In the genomic region with DNA sequence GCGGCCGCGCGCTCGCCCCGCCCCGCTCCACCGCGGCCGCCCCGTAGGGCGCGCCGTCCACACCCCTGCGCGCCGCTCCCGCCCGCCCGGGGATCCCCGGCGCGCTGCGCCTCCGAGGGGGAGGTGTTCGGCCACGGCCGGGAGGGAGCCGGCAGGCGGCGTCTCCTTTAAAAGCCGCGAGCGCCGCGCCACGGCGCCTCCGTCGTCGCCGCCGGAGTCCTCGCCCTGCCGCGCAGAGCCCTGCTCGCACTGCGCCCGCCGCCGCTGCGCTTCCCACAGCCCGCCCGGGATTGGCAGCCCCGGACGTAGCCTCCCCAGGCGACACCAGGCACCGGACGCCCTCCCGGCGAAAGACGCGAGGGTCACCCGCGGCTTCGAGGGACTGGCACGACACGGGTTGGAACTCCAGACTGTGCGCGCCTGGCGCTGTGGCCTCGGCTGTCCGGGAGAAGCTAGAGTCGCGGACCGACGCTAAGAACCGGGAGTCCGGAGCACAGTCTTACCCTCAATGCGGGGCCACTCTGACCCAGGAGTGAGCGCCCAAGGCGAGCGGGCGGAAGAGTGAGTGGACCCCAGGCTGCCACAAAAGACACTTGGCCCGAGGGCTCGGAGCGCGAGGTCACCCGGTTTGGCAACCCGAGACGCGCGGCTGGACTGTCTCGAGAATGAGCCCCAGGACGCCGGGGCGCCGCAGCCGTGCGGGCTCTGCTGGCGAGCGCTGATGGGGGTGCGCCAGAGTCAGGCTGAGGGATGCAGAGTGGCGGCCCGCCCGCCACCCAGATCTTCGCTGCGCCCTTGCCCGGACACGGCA, we compare ENCODE assay signal across 8 mouse cellular contexts. TPM values are rescaled to one million over a fixed set of nuclear protein-coding genes. Genes with fewer than 3 reads are reported as not detected.
DNase-seq lines count a peak whose midpoint lies in the region; ATAC-seq and TF ChIP-seq lines count a peak whose summit lies in the region.

TSS of gene Bmp2 (plus strand) at position 129 of the 811 bp plus-strand sequence.

- DNase-seq in cerebellum, postnatal 36 days = peak; percentile 2 to 6
- no peak for DNase-seq in cerebellum, adult 11 months
- peak; percentile 57 for DNase-seq in liver, embryonic 11.5 days (ENCODE audit: low spot score)

- H3K27me3 ChIP-seq in heart, embryonic 12.5 days (replicated peaks) = peaks cover 26% of the 10 kb centered on the region; the same call in 1 of the 2 replicates
- peaks cover 64% of the 10 kb centered on the region for H3K27me3 ChIP-seq in kidney, embryonic 15.5 days
- H3K27me3 ChIP-seq in liver, embryonic 11.5 days (replicated peaks; ENCODE audit: control insufficient read depth, insufficient read depth, low read length) = peaks cover 58% of the 10 kb centered on the region
- peaks cover 29% of the 10 kb centered on the region for H3K27me3 ChIP-seq in midbrain, embryonic 16.5 days (ENCODE audit: control insufficient read depth, insufficient read depth, low read depth, low read length)
- peaks cover 6% of the 10 kb centered on the region; the same call in 1 of the 2 replicates for H3K27me3 ChIP-seq in testis, adult 2 months (ENCODE audit: control insufficient read depth, insufficient read depth, low read length)

- TF ChIP-seq POLR2A in embryonic fibroblast, embryonic 13.5 days (IDR thresholded peaks at IDR 0.05; ENCODE audit: low read depth, low read length) = no peak
- no peak for TF ChIP-seq POLR2A in testis, adult 2 months (IDR thresholded peaks at IDR 0.05; ENCODE audit: control insufficient read depth, low read depth, low read length)

- H3K36me3 ChIP-seq in heart, embryonic 12.5 days = no peaks in the 10 kb centered on the region
- no peaks in the 10 kb centered on the region for H3K36me3 ChIP-seq in kidney, embryonic 15.5 days
- H3K36me3 ChIP-seq in liver, embryonic 11.5 days (ENCODE audit: control insufficient read depth, insufficient read depth, low read length) = no peaks in the 10 kb centered on the region
- H3K36me3 ChIP-seq in midbrain, embryonic 16.5 days (ENCODE audit: control insufficient read depth, insufficient read depth, low read length) = no peaks in the 10 kb centered on the region
- no peaks in the 10 kb centered on the region for H3K36me3 ChIP-seq in testis, adult 2 months (ENCODE audit: control insufficient read depth, insufficient read depth, low read length)

- H3K9ac ChIP-seq in heart, embryonic 12.5 days = peak within 1 kb of the TSS; percentile 66
- H3K9ac ChIP-seq in kidney, embryonic 15.5 days = peak within 1 kb of the TSS; percentile 61
- peak within 1 kb of the TSS; percentile 39 for H3K9ac ChIP-seq in liver, embryonic 11.5 days (ENCODE audit: low read depth, low read length)
- peak within 1 kb of the TSS; percentile 73 for H3K9ac ChIP-seq in midbrain, embryonic 16.5 days (ENCODE audit: low read depth, low read length)

- peak within 1 kb of the TSS; percentile 47 for H3K4me3 ChIP-seq in embryonic fibroblast, embryonic 13.5 days (ENCODE audit: insufficient read depth, low read length)
- H3K4me3 ChIP-seq in heart, embryonic 12.5 days = peak within 1 kb of the TSS; percentile 53
- peak within 1 kb of the TSS; percentile 63 for H3K4me3 ChIP-seq in kidney, embryonic 15.5 days (replicated peaks)
- peak within 1 kb of the TSS; percentile 57 for H3K4me3 ChIP-seq in liver, embryonic 11.5 days (ENCODE audit: low read depth, low read length)
- peak within 1 kb of the TSS; percentile 73 for H3K4me3 ChIP-seq in midbrain, embryonic 16.5 days (ENCODE audit: low read depth, low read length)
- peak within 1 kb of the TSS; percentile 75 for H3K4me3 ChIP-seq in testis, adult 2 months (ENCODE audit: control insufficient read depth, low read depth, low read length)

- under 1% methylated on average over 105 of the region's 110 CpGs for WGBS in heart, embryonic 12.5 days
- WGBS in kidney, embryonic 15.5 days = under 1% methylated on average over 102 of the region's 110 CpGs
- under 1% methylated on average over 99 of the region's 110 CpGs for WGBS in liver, embryonic 11.5 days
- WGBS in midbrain, embryonic 16.5 days = under 1% methylated on average over 104 of the region's 110 CpGs

- peak; percentile 73 for ATAC-seq in heart, embryonic 12.5 days (ENCODE audit: insufficient number of reproducible peaks, low FRiP score)
- ATAC-seq in kidney, embryonic 15.5 days (replicated peaks; ENCODE audit: low FRiP score) = peak; percentile 76
- ATAC-seq in liver, embryonic 11.5 days (replicated peaks; ENCODE audit: low FRiP score) = peak; percentile 49
- ATAC-seq in midbrain, embryonic 16.5 days = peak; percentile 79

- TF ChIP-seq CTCF in embryonic fibroblast, embryonic 13.5 days (IDR thresholded peaks at IDR 0.05; ENCODE audit: borderline replicate concordance, insufficient read depth, low read length) = no peak
- no peak for TF ChIP-seq CTCF in testis, adult 2 months (IDR thresholded peaks at IDR 0.05; ENCODE audit: control insufficient read depth, insufficient read depth, insufficient replicate concordance, low read depth, low read length)

- H3K4me1 ChIP-seq in embryonic fibroblast, embryonic 13.5 days (ENCODE audit: control insufficient read depth, insufficient read depth, low read length) = no peaks in the 10 kb centered on the region
- peaks cover 13% of the 10 kb centered on the region; the same call in 1 of the 2 replicates for H3K4me1 ChIP-seq in heart, embryonic 12.5 days (replicated peaks)
- peaks cover 34% of the 10 kb centered on the region for H3K4me1 ChIP-seq in kidney, embryonic 15.5 days
- 0 out of 2 replicates have a peak, but pooled peaks cover 2% of the 10 kb centered on the region for H3K4me1 ChIP-seq in liver, embryonic 11.5 days (replicated peaks; ENCODE audit: control insufficient read depth, insufficient read depth, low read length)
- peaks cover 10% of the 10 kb centered on the region; the same call in 1 of the 2 replicates for H3K4me1 ChIP-seq in midbrain, embryonic 16.5 days (ENCODE audit: control insufficient read depth, insufficient read depth, low read length)
- peaks cover 14% of the 10 kb centered on the region for H3K4me1 ChIP-seq in testis, adult 2 months (ENCODE audit: control insufficient read depth, insufficient read depth, low read length)

- H3K27ac ChIP-seq in embryonic fibroblast, embryonic 13.5 days (ENCODE audit: insufficient read depth, low read length) = no peak within 1 kb of the TSS
- H3K27ac ChIP-seq in heart, embryonic 12.5 days (ENCODE audit: poor library complexity, severe bottlenecking) = 0 out of 2 replicates have a peak within 1 kb of the TSS, but pooled peaks have one; percentile 1
- no peak within 1 kb of the TSS for H3K27ac ChIP-seq in kidney, embryonic 15.5 days
- no peak within 1 kb of the TSS for H3K27ac ChIP-seq in liver, embryonic 11.5 days (ENCODE audit: low read depth, low read length)
- H3K27ac ChIP-seq in midbrain, embryonic 16.5 days (ENCODE audit: low read length) = no peak within 1 kb of the TSS
- no peak within 1 kb of the TSS for H3K27ac ChIP-seq in testis, adult 2 months (ENCODE audit: control insufficient read depth, insufficient read depth, low read depth, low read length)

- H3K9me3 ChIP-seq in heart, embryonic 12.5 days (replicated peaks) = no peaks in the 10 kb centered on the region
- no peaks in the 10 kb centered on the region for H3K9me3 ChIP-seq in kidney, embryonic 15.5 days (replicated peaks)
- no peaks in the 10 kb centered on the region for H3K9me3 ChIP-seq in liver, embryonic 11.5 days (ENCODE audit: control insufficient read depth, low read length)
- no peaks in the 10 kb centered on the region for H3K9me3 ChIP-seq in midbrain, embryonic 16.5 days (replicated peaks; ENCODE audit: control insufficient read depth, low read length, poor library complexity, severe bottlenecking)

- H3K4me2 ChIP-seq in heart, embryonic 12.5 days = peak within 1 kb of the TSS; percentile 75
- H3K4me2 ChIP-seq in kidney, embryonic 15.5 days = peak within 1 kb of the TSS; percentile 97
- peak within 1 kb of the TSS; percentile 77 for H3K4me2 ChIP-seq in liver, embryonic 11.5 days
- H3K4me2 ChIP-seq in midbrain, embryonic 16.5 days (ENCODE audit: low read length) = peak within 1 kb of the TSS; percentile 96

RNA-seq across cellular contexts. Expression of gene Bmp2, which starts in this region (rescaled TPM):
- polyA plus RNA-seq in embryonic fibroblast, embryonic 13.5 days (2011; ENCODE audit: insufficient read length, low read depth, missing spikeins) = 0.42 and 0.58 TPM in 2 replicates
- polyA plus RNA-seq in heart, embryonic 12.5 days (2016; fragmentation: Nextera tagmentation; extraction: Ambion mirVana) = 23.5 and 25.8 TPM in 2 replicates
- 10.7 and 13.5 TPM in 2 replicates for polyA plus RNA-seq in kidney, embryonic 15.5 days (2015; fragmentation: Nextera tagmentation; extraction: Ambion mirVana)
- polyA plus RNA-seq in liver, embryonic 11.5 days (2014; fragmentation: Nextera tagmentation; extraction: Ambion mirVana) = 7.1 and 8.4 TPM in 2 replicates
- polyA plus RNA-seq in midbrain, embryonic 16.5 days (2015; fragmentation: Nextera tagmentation; extraction: Ambion mirVana) = 3.2 and 3.6 TPM in 2 replicates
- 0.04 and 0.13 TPM in 2 replicates for polyA plus RNA-seq in testis, adult 2 months (2012; rRNA removed)
